Mouse (Mus musculus) midbrain, embryonic 11.5 days (tissue): Measurements from ENCODE around the gene Gm45844. TPM values are rescaled to one million over a fixed set of nuclear protein-coding genes. Genes with fewer than 3 reads are reported as not detected.

Experiments used
- ATAC-seq: fragments of 200-750 bp; cut with Nextera tagmentation; 2 replicates; pipeline ENCODE4 v1.8.0; 2017; ENCODE audit warnings: moderate TSS enrichment, moderate library complexity; ENCODE audit not compliant: low FRiP score
- DNase-seq: peaks from one replicate; pipeline ENCODE4 v3.0.0; 2015; ENCODE audit warnings: low spot score; ENCODE audit errors: missing footprints
- H3K27ac ChIP-seq: fragments of 300-500 bp; sonication (generic); 2 replicates; pipeline ENCODE4 v1.5.1; 2014; ENCODE audit warnings: low read depth, low read length
- H3K27me3 ChIP-seq: fragments of 300-500 bp; sonication (generic); 2 replicates; pipeline ENCODE4 v1.6.1; 2014; ENCODE audit warnings: mild to moderate bottlenecking, low read length, moderate library complexity, mixed read lengths; ENCODE audit not compliant: control insufficient read depth, insufficient read depth
- H3K36me3 ChIP-seq: fragments of 300-500 bp; sonication (generic); 2 replicates; pipeline ENCODE4 v1.6.1; 2014; ENCODE audit warnings: mild to moderate bottlenecking, low read length, moderate library complexity, mixed read lengths; ENCODE audit not compliant: control insufficient read depth, insufficient read depth
- H3K4me1 ChIP-seq: fragments of 300-500 bp; sonication (generic); 2 replicates; pipeline ENCODE4 v1.6.1; 2014; ENCODE audit warnings: low read length; ENCODE audit not compliant: control insufficient read depth, insufficient read depth
- H3K4me2 ChIP-seq: fragments of 300-500 bp; sonication (generic); 2 replicates; pipeline ENCODE4 v1.6.1; 2014; ENCODE audit warnings: mild to moderate bottlenecking, moderate library complexity
- H3K4me3 ChIP-seq: fragments of 300-500 bp; sonication (generic); 2 replicates; pipeline ENCODE4 v1.5.1; 2014; ENCODE audit warnings: low read depth, low read length
- H3K9ac ChIP-seq: fragments of 300-500 bp; sonication (generic); 2 replicates; pipeline ENCODE4 v1.6.1; 2014; ENCODE audit warnings: low read length
- H3K9me3 ChIP-seq: fragments of 300-500 bp; sonication (generic); 2 replicates; pipeline ENCODE4 v1.6.1; 2016; ENCODE audit warnings: low read length; ENCODE audit not compliant: control insufficient read depth
- WGBS: fragments of 180-500 bp; shearing (Covaris S2); extraction: QIAGEN DNeasy Blood & Tissue Kit; methylation state at CpG from one replicate; pipeline ENCODE4 v1.1.7; 2014; 5-methylcytosine and 5-hydroxymethylcytosine counted together
- microRNA-seq: library from miRNA; unstranded; fragments of <30 nt; microRNA quantifications from one replicate; pipeline ENCODE4, GENCODE M21; 2017
- polyA plus RNA-seq: library from polyadenylated mRNA; unstranded; fragments of >200 nt; fragmentation: Nextera tagmentation; extraction: Ambion mirVana; gene quantifications from 2 replicates; pipeline ENCODE4 v1.2.1, GENCODE M21; 2014

Gm45844 gene
- polyA plus RNA-seq, 1 experiment from 2014 or later: 3.6 TPM

DNA sequence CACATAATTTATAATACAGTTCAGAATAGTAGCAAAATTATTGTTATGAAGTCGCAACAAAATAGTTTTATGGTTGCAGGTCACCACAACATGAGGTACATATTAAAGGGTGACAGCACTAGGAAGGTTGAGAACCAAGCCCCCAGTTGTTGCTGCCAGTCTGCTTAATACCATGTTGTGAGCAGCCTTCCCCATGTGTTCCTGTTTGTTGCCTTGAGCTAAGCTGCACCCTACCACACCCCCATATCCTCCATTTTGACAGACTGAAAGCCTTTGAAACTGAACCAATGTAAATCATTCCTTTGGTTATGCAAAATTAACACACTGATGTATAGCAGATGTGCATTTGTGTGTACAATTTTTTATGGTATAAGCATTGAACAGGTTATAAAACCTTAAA, 92.2 kb downstream of the Gm45844 start:
- Histone ChIP-seq H3K27ac (no peak overlapping the region), H3K4me1 (no peaks in the 10 kb centered on the region)
- no peak for ATAC-seq

DNA sequence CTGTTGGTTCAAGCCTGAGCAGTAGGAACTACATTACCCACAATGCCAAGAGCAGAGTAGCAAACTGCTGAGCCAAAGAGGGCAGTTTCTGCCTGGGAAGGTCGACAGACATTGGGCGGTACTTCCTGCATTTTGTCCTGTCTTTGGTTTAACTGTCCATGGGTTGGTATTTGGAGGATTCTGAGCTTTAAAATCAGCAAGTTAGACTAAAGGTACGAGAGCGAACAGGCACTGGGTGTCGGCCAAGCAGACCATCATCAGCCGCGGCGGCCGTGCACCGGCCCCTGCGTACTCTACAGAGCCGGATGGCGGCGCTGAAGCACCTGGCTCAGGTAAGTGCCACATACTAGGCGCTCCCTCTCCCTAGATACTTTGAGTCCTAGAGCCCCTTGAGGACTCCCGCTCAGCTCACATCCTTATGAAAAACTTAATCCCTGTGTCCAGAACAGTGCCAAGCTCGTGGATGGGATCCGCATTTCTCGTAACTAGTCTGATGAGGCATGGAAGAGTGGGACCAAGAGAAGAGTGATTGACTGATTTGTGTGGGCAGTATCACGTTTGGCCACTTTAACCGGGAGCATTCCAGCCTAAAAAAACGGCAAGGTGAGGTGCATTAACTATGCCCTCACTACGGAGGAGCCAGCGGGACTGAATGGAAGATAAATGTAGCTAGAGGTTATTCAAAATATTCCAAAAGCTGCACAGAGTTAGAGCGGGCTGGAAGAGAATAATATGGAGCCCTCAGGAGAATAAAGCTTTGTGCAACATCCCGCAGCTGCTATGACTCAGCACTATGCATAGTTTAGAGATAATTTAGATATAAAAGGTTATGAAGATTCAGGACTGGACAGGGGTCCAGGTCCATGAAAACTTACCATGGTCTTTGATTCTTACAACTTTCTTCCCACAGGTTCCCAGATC, 106.6 kb downstream of the Gm45844 start, which contains the start of gene Zfp418:
TSS of gene Zfp418 (plus strand) at position 104 of the 921 bp plus-strand sequence.
- ATAC-seq (peak; percentile 96), DNase-seq (peak; percentile 91)
- Histone ChIP-seq H3K4me1 (no peaks in the 10 kb centered on the region; the same call in none of the 2 replicates), H3K4me3 (peak within 1 kb of the TSS; percentile 56), H3K27ac (no peak within 1 kb of the TSS), H3K36me3 (0 out of 2 replicates have a peak, but pooled peaks cover 2% of the 10 kb centered on the region), H3K4me2 (peak within 1 kb of the TSS; percentile 65), H3K9me3 (no peaks in the 10 kb centered on the region), H3K27me3 (no peaks in the 10 kb centered on the region), H3K9ac (peak within 1 kb of the TSS; percentile 67)
- 2% methylated on average over 26 of the region's 26 CpGs for WGBS

More for the DNA sequence above, 92.2 kb downstream of the Gm45844 start:
- Histone ChIP-seq H3K9me3 (no peaks in the 10 kb centered on the region), H3K4me3 (no peak overlapping the region), H3K4me2 (no peak overlapping the region), H3K27me3 (no peaks in the 10 kb centered on the region), H3K36me3 (peaks cover 17% of the 10 kb centered on the region), H3K9ac (no peak overlapping the region)
- no peak for DNase-seq
- WGBS: 84% methylated on average over 1 of the region's 1 CpGs

Small RNA genes lying within 50 kb of the gene (microRNA-seq; reads per million reads assigned to microRNA genes)
- gene Mir5620: 2.5 reads per million, percentile 9 among the genes with 10 or more reads in this experiment

Other genes starting within 250 kb of the Gm45844 start
- 16.8 and 18.3 TPM in 2 replicates for gene Zfp954, start 156.8 kb downstream of the Gm45844 start, polyA plus RNA-seq
- 8.1 and 8.8 TPM in 2 replicates for gene Zfp773, start 141.5 kb downstream of the Gm45844 start, polyA plus RNA-seq
- 3.4 and 3.5 TPM in 2 replicates for gene Zfp418, start 107.0 kb downstream of the Gm45844 start, polyA plus RNA-seq
- gene Zfp772, start 68.3 kb downstream of the Gm45844 start, polyA plus RNA-seq: 10.7 and 11.4 TPM in 2 replicates
- gene Vmn2r29, start 31.0 kb downstream of the Gm45844 start, polyA plus RNA-seq: 0.37 TPM in 1 of 2 replicates, not detected in the other
- 56.7 and 57.0 TPM in 2 replicates for gene Clcn4, start 22.6 kb upstream of the Gm45844 start, polyA plus RNA-seq
- gene Vmn2r30, start 59.3 kb upstream of the Gm45844 start, polyA plus RNA-seq: not detected in 2 replicates
- not detected in 2 replicates for gene Gm45783, start 96.3 kb upstream of the Gm45844 start, polyA plus RNA-seq
- 0.01 TPM in 1 of 2 replicates, not detected in the other for gene Vmn2r31, start 121.4 kb upstream of the Gm45844 start, polyA plus RNA-seq
- not detected in 2 replicates for gene Vmn2r32, start 201.7 kb upstream of the Gm45844 start, polyA plus RNA-seq